Mouse (Mus musculus) A20 (cell line): ENCODE data around the gene Ahdc1.
A peak's percentile ranks its signal among the peaks of the same experiment; 100 is the strongest.

Experiments
- DNase-seq: peaks from one replicate; pipeline ENCODE4 v3.0.0-alpha.2; 2011; ENCODE audit warnings: low read depth, low spot score

Ahdc1 gene

GRCm38 (mm10) chr4:133078947-133079346, 67.9 kb downstream of the Ahdc1 start:
- DNase-seq = no peak

GRCm38 (mm10) chr4:133079416-133080113, 68.5 kb downstream of the Ahdc1 start:
- DNase-seq = no peak

GRCm38 (mm10) chr4:133080862-133081261, 69.8 kb downstream of the Ahdc1 start:
- DNase-seq = no peak

GRCm38 (mm10) chr4:133082216-133082773, 71.2 kb downstream of the Ahdc1 start:
- no peak for DNase-seq

GRCm38 (mm10) chr4:133083991-133084861, 73.2 kb downstream of the Ahdc1 start:
- no peak for DNase-seq

GRCm38 (mm10) chr4:133085011-133085782, 74.1 kb downstream of the Ahdc1 start:
- DNase-seq = peak; percentile 19

- DNase-seq = peak; percentile 49
These were observed 74.8 kb downstream of the Ahdc1 start for GRCm38 (mm10) chr4:133085783-133086342.

GRCm38 (mm10) chr4:133087177-133087714, 76.2 kb downstream of the Ahdc1 start:
- DNase-seq = no peak

- no peak for DNase-seq
These were observed 76.8 kb downstream of the Ahdc1 start for GRCm38 (mm10) chr4:133087835-133088234.

- no peak for DNase-seq
These were observed 78.3 kb downstream of the Ahdc1 start for GRCm38 (mm10) chr4:133089319-133089718.

- no peak for DNase-seq
These were observed 78.7 kb downstream of the Ahdc1 start for GRCm38 (mm10) chr4:133089802-133090201.

GRCm38 (mm10) chr4:133090276-133090719, 79.2 kb downstream of the Ahdc1 start:
- no peak for DNase-seq

- no peak for DNase-seq
These were observed 79.8 kb downstream of the Ahdc1 start for GRCm38 (mm10) chr4:133090720-133091458.

- DNase-seq = no peak
These were observed 80.4 kb downstream of the Ahdc1 start for GRCm38 (mm10) chr4:133091459-133091785.

GRCm38 (mm10) chr4:133092453-133092901, 81.4 kb downstream of the Ahdc1 start:
- DNase-seq = peak; percentile 82

GRCm38 (mm10) chr4:133093056-133093455, 82.0 kb downstream of the Ahdc1 start:
- DNase-seq = peak; percentile 15

GRCm38 (mm10) chr4:133093481-133094033, 82.5 kb downstream of the Ahdc1 start:
- DNase-seq = no peak

- DNase-seq = no peak
These were observed 83.2 kb downstream of the Ahdc1 start for GRCm38 (mm10) chr4:133094255-133094654.

- no peak for DNase-seq
These were observed 84.1 kb downstream of the Ahdc1 start for GRCm38 (mm10) chr4:133094936-133095733.
